Mouse (Mus musculus): ENCODE measurements around the gene AU040320. TPM values are rescaled to one million over a fixed set of nuclear protein-coding genes. Genes with fewer than 3 reads are reported as not detected.

The AU040320 gene
- polyA plus RNA-seq, 1 experiment = 72.5 TPM

GRCm38 (mm10) chr4:126842911-126843310 lies 89.6 kb downstream of the AU040320 start:
- DNase-seq (ENCODE audit: low read depth, low spot score) = no peak
- WGBS = 62% methylated on average over 3 of the region's 3 CpGs

DNA sequence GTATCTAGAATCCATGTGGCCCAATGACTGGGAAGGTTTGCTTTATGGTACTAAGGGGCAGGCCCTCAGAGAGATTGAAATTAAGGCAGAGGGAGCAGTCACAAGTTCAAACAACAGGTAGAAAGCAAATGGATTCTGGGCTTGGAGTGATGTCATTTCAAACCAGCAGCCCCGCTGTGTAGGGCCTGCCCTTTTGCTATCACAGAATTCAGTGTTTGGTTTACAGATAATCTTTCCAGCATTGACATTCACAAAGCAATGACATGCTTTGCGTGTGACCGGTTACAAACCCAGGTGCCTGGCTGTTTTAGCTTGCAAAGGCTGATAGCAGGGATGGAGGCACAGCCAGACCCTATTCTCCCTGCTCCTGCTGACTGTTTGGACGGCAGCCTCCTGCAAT lies 92.3 kb downstream of the AU040320 start:
- 89% methylated on average over 4 of the region's 4 CpGs for WGBS
- no peak for DNase-seq (ENCODE audit: low read depth, low spot score)

- 63% methylated on average over 7 of the region's 7 CpGs for WGBS
- no peak for DNase-seq (ENCODE audit: low read depth, low spot score)
Observed at GRCm38 (mm10) chr4:126846971-126847370, 93.6 kb downstream of the AU040320 start.

DNA sequence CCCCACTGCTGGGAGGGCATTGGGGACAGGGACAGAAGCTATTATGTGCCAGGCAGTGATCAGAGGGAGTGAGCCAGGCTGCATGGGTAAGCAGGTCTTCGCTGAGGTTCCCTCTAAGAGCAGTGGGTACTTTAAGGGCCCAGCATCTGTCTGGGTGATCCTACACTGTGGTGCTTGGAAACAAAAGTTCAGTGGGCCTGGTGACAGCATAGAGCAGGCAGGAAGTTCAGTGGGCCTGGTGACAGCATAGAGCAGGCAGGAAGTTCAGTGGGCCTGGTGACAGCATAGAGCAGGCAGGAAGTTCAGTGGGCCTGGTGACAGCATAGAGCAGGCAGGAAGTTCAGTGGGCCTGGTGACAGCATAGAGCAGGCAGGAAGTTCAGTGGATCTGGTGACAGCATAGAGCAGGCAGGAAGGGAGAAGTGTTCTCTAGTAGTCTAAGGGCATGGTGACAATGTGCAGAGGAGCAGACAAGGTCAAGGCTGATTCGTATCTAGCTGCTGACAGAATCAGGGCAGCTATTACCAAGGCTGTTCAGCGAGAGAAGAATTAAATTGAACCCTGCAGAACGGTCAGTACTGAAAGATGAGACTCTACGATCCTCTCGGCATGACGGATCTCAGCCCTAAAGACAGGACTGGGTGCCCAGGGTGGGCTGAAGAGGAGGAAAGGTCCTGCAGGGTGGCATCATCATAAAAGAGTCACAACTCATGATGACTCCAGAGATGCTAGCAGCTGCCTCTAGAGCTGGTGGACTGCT lies 96.9 kb downstream of the AU040320 start:
- 83% methylated on average over 7 of the region's 7 CpGs for WGBS
- no peak for DNase-seq (ENCODE audit: low read depth, low spot score)

- no peak for DNase-seq (ENCODE audit: low read depth, low spot score)
- WGBS = 51% methylated on average over 4 of the region's 4 CpGs
Observed at GRCm38 (mm10) chr4:126850778-126851080, 97.4 kb downstream of the AU040320 start.

GRCm38 (mm10) chr4:126852971-126853370 lies 99.6 kb downstream of the AU040320 start:
- DNase-seq (ENCODE audit: low read depth, low spot score) = no peak
- 69% methylated on average over 11 of the region's 11 CpGs for WGBS

GRCm38 (mm10) chr4:126860268-126860986 lies 107.1 kb downstream of the AU040320 start:
- no peak for DNase-seq (ENCODE audit: low read depth, low spot score)
- 90% methylated on average over 9 of the region's 9 CpGs for WGBS

GRCm38 (mm10) chr4:126861514-126862266 lies 108.3 kb downstream of the AU040320 start:
- WGBS = 77% methylated on average over 11 of the region's 11 CpGs
- no peak for DNase-seq (ENCODE audit: low read depth, low spot score)

GRCm38 (mm10) chr4:126868699-126869098 lies 115.4 kb downstream of the AU040320 start:
- WGBS = 95% methylated on average over 12 of the region's 12 CpGs
- no peak for DNase-seq (ENCODE audit: low read depth, low spot score)

GRCm38 (mm10) chr4:126872717-126873116 lies 119.4 kb downstream of the AU040320 start:
- peak; percentile 28 for DNase-seq (ENCODE audit: low read depth, low spot score)
- 18% methylated on average over 7 of the region's 7 CpGs for WGBS

DNA sequence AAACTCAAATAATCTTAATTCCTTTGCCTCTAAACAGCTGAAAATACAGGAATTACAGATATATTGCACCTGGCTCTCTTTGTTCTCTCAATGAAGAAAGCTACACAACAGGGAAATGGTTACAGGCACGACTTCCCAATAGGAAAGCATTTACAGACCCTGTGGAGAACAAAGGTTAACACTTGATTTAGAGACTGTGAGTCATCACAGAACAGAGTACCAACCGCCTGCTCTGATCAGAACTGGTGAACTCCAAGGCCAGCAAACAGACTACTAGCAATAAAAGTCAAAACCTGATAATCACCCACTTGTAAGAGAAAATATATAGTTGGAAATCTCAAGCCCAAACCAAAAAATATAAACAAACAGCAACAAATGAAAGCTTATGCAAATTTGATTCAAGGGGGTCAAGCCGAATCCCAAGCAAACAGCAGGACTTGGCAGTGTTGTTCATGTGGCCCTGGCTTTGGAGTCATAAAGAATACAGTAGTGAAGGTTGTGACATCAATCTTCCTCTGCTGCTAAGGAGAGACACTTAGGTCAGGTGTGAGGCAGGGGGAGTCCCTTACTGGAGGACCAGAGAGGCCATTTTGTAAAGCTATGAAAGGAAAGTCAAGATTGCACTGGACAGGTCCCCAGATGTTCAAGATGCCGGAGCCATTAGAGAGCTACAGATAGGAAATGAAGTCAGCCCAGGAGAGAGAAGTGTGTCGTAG lies 126.4 kb downstream of the AU040320 start:
- peak; percentile 67 for DNase-seq (ENCODE audit: low read depth, low spot score)
- WGBS = 41% methylated on average over 5 of the region's 5 CpGs

DNA sequence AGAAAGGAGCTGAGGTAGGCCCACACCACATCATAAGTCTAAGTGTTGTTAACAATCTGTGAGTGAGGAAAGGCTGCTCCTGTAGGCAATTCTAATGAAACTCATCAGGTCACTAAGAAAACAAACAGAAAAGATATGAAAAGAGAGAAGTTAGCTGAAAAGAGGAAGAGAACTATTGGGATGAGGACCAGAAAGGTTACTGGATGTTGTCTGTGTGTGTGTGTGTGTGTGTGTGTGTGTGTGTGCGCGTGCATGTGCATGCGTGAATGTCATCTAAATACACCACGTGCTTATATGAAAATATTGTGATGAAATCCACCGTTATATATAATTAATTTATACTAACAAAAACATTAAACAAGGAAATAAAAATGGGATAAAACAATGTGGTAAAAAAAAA lies 130.3 kb downstream of the AU040320 start:
- 84% methylated on average over 5 of the region's 5 CpGs for WGBS
- no peak for DNase-seq (ENCODE audit: low read depth, low spot score)

DNA sequence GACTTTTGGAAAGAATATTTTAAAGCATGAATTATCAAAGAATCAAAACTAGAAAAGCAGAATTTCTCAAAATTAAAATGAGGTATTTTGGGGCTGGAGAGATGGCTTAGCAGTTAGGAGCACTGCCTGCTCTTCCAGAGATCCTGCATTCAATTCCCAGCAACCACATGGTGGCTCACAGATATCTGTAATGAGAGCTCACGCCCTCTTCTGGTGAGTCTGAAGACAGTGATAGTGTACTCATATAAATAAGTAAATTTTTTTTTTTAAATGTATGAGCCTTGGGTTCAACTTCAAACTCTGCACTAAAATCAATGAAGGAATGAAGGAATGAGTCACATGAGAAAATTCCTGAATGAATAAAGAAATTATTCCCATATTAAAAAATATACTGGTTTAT lies 132.6 kb downstream of the AU040320 start:
- DNase-seq (ENCODE audit: low read depth, low spot score) = no peak
- WGBS = 70% methylated on average over 1 of the region's 1 CpGs

- WGBS = 83% methylated on average over 8 of the region's 8 CpGs
- DNase-seq (ENCODE audit: low read depth, low spot score) = no peak
Observed at GRCm38 (mm10) chr4:126889879-126890278, 136.5 kb downstream of the AU040320 start.

Other genes starting within 250 kb of the AU040320 start
- 0.62 and 0.77 TPM in 2 replicates for gene Ago4, start 220.1 kb upstream of the AU040320 start, polyA plus RNA-seq (2012; rRNA removed)
- gene Clspn, start 196.6 kb upstream of the AU040320 start, polyA plus RNA-seq (2012; rRNA removed) = 1.8 and 2.4 TPM in 2 replicates
- 3.8 TPM in 2 replicates for gene 5730409E04Rik, start 143.7 kb upstream of the AU040320 start, polyA plus RNA-seq (2012; rRNA removed)
- 243 and 268 TPM in 2 replicates for gene Psmb2, start 75.9 kb upstream of the AU040320 start, polyA plus RNA-seq (2012; rRNA removed)
- gene Tfap2e, start 17.3 kb upstream of the AU040320 start, polyA plus RNA-seq (2012; rRNA removed) = not detected in 2 replicates
- 26.4 and 26.9 TPM in 2 replicates for gene Ncdn, start 106 bp upstream of the AU040320 start, polyA plus RNA-seq (2012; rRNA removed)
- 1.8 and 2.9 TPM in 2 replicates for gene Zmym4, start 214.6 kb downstream of the AU040320 start, polyA plus RNA-seq (2012; rRNA removed)